ENCODE assay signal across 8 mouse cellular contexts in genomic region chr9:104001921-104002859, GRCm38 (mm10). TPM values are rescaled to one million over a fixed set of nuclear protein-coding genes. Genes with fewer than 3 reads are reported as not detected.
DNase-seq lines count a peak whose midpoint lies in the region; ATAC-seq and TF ChIP-seq lines count a peak whose summit lies in the region.

Gene Nphp3 (plus strand): TSS chr9:104002544.

- peaks cover 0 to 8% of the 10 kb centered on the region in 2 experiments; a peak in 2 of 4 replicates for H3K4me1 ChIP-seq in MEL (ENCODE audit: control insufficient read depth in 1 of 2, insufficient read depth in 2 of 2, low read length in 2 of 2)
- peaks cover 3% of the 10 kb centered on the region; the same call in 1 of the 2 replicates for H3K4me1 ChIP-seq in cerebellum, adult 2 months (ENCODE audit: control insufficient read depth, insufficient read depth, low read length)
- no peaks in the 10 kb centered on the region for H3K4me1 ChIP-seq in forebrain, postnatal 0 days (ENCODE audit: insufficient read depth)
- peaks cover 20% of the 10 kb centered on the region for H3K4me1 ChIP-seq in lung, embryonic 15.5 days

- DNase-seq in MEL (ENCODE audit: low read depth, low spot score), result peak; percentile 100
- peak; percentile 99 to 100 for DNase-seq in cerebellum, adult 2 months
- peak; percentile 99 for DNase-seq in forebrain, postnatal 0 days
- peak; percentile 99 for DNase-seq in heart, postnatal 4 days
- DNase-seq in layer of hippocampus, adult 8-10 months (ENCODE audit: low spot score in 2 of 2), result peak; percentile 98 to 100
- DNase-seq in ovary, adult 18-20 months (ENCODE audit: low spot score), result peak; percentile 100
- peak; percentile 95 for DNase-seq in thymus, postnatal 0 days (ENCODE audit: low spot score)

- peak in 1 of 2 experiments; percentile 35; a peak in 1 of 4 replicates for TF ChIP-seq POLR2A in MEL (IDR thresholded peaks at IDR 0.05; ENCODE audit: control insufficient read depth in 1 of 2, insufficient read depth in 1 of 2, low read depth in 1 of 2, low read length in 2 of 2, poor library complexity in 1 of 2)
- peak; percentile 83 for TF ChIP-seq POLR2A in cerebellum, adult 2 months (IDR thresholded peaks at IDR 0.05; ENCODE audit: borderline replicate concordance, insufficient read depth, low read length)

- peak; percentile 98 for ATAC-seq in forebrain, postnatal 0 days
- ATAC-seq in lung, embryonic 15.5 days (ENCODE audit: borderline replicate concordance, extremely low read depth, low FRiP score, low TSS enrichment), result peak; percentile 98

- no peak within 1 kb of the TSS for H3K27ac ChIP-seq in MEL (ENCODE audit: control insufficient read depth, low read depth, low read length)
- H3K27ac ChIP-seq in cerebellum, adult 2 months (ENCODE audit: insufficient read depth, low read length), result peak within 1 kb of the TSS; percentile 40
- peak within 1 kb of the TSS; percentile 85 for H3K27ac ChIP-seq in forebrain, postnatal 0 days (ENCODE audit: low read depth, low read length)
- peak within 1 kb of the TSS; percentile 94 for H3K27ac ChIP-seq in lung, embryonic 15.5 days

- H3K9ac ChIP-seq in MEL (ENCODE audit: control insufficient read depth, low read depth, low read length, poor library complexity, severe bottlenecking), result peak within 1 kb of the TSS; percentile 59
- peak within 1 kb of the TSS; percentile 65 for H3K9ac ChIP-seq in forebrain, postnatal 0 days
- H3K9ac ChIP-seq in lung, embryonic 15.5 days, result peak within 1 kb of the TSS; percentile 66

- H3K9me3 ChIP-seq in MEL (replicated peaks; ENCODE audit: insufficient read depth, low read length), result no peaks in the 10 kb centered on the region
- H3K9me3 ChIP-seq in forebrain, postnatal 0 days (ENCODE audit: low read length), result no peaks in the 10 kb centered on the region
- no peaks in the 10 kb centered on the region for H3K9me3 ChIP-seq in lung, embryonic 15.5 days

- H3K4me3 ChIP-seq in MEL (ENCODE audit: control insufficient read depth in 1 of 2, insufficient read depth in 1 of 2, low read depth in 2 of 2, low read length in 2 of 2), result peak within 1 kb of the TSS; percentile 65 to 96
- H3K4me3 ChIP-seq in cerebellum, adult 2 months (replicated peaks; ENCODE audit: insufficient read depth, low read depth, low read length), result peak within 1 kb of the TSS; percentile 55
- H3K4me3 ChIP-seq in forebrain, postnatal 0 days (ENCODE audit: low read depth, low read length), result peak within 1 kb of the TSS; percentile 56
- H3K4me3 ChIP-seq in lung, embryonic 15.5 days, result peak within 1 kb of the TSS; percentile 79

- TF ChIP-seq CTCF in MEL (IDR thresholded peaks at IDR 0.05 in 2 of 3, conservative IDR thresholded peaks at IDR 0.05 in 1 of 3; ENCODE audit: control insufficient read depth in 1 of 3, insufficient read depth in 1 of 3, low read depth in 2 of 3, low read length in 3 of 3, poor library complexity in 1 of 3, severe bottlenecking in 1 of 3), result no peak
- TF ChIP-seq CTCF in cerebellum, adult 2 months (IDR thresholded peaks at IDR 0.05; ENCODE audit: borderline replicate concordance, insufficient read depth, low read depth, low read length), result no peak
- TF ChIP-seq CTCF in forebrain, postnatal 0 days (IDR thresholded peaks at IDR 0.05; ENCODE audit: low read depth), result peak; percentile 42; the same call in 1 of the 2 replicates

- TF ChIP-seq EP300 in MEL (IDR thresholded peaks at IDR 0.05; ENCODE audit: low read depth in 1 of 2, low read length in 2 of 2), result no peak

- peak within 1 kb of the TSS; percentile 69 for H3K4me2 ChIP-seq in forebrain, postnatal 0 days (ENCODE audit: low read depth)
- H3K4me2 ChIP-seq in lung, embryonic 15.5 days, result peak within 1 kb of the TSS; percentile 87

- no peak for TF ChIP-seq RAD21 in MEL (IDR thresholded peaks at IDR 0.05; ENCODE audit: low read depth, low read length)

- H3K79me2 ChIP-seq in MEL (ENCODE audit: control insufficient read depth, insufficient read depth, low read length, poor library complexity), result no peaks in the 10 kb centered on the region

- WGBS in cerebellum, adult 2 months, result 1% methylated on average over 55 of the region's 55 CpGs
- 3% methylated on average over 53 of the region's 55 CpGs for WGBS in forebrain, postnatal 0 days
- WGBS in lung, embryonic 15.5 days, result under 1% methylated on average over 55 of the region's 55 CpGs

- peaks cover 0 to 2% of the 10 kb centered on the region in 2 experiments; a peak in 1 of 4 replicates for H3K36me3 ChIP-seq in MEL (ENCODE audit: control insufficient read depth in 1 of 2, insufficient read depth in 2 of 2, low read length in 2 of 2)
- H3K36me3 ChIP-seq in forebrain, postnatal 0 days (ENCODE audit: insufficient read depth), result no peaks in the 10 kb centered on the region
- H3K36me3 ChIP-seq in lung, embryonic 15.5 days, result peaks cover 4% of the 10 kb centered on the region; the same call in 1 of the 2 replicates

- H3K27me3 ChIP-seq in MEL (ENCODE audit: control insufficient read depth in 1 of 2, insufficient read depth in 2 of 2, low read length in 2 of 2), result no peaks in the 10 kb centered on the region
- no peaks in the 10 kb centered on the region for H3K27me3 ChIP-seq in cerebellum, adult 2 months (ENCODE audit: control insufficient read depth, insufficient read depth, low read length)
- H3K27me3 ChIP-seq in forebrain, postnatal 0 days (ENCODE audit: insufficient read depth, low read length), result no peaks in the 10 kb centered on the region
- H3K27me3 ChIP-seq in lung, embryonic 15.5 days, result no peaks in the 10 kb centered on the region

TF ChIP-seq in MEL, 35 proteins besides CTCF, POLR2A, EP300 and RAD21:
- TF ChIP-seq TCF12 (IDR thresholded peaks at IDR 0.05; ENCODE audit: low read depth, low read length), result peak; percentile 13; the same call in 1 of the 2 replicates
- TF ChIP-seq KAT2A (conservative IDR thresholded peaks at IDR 0.05; ENCODE audit: low read depth, low read length), result no peak
- no peak for TF ChIP-seq ZKSCAN1 (IDR thresholded peaks at IDR 0.05; ENCODE audit: low read depth, low read length)
- no peak for TF ChIP-seq MAZ (IDR thresholded peaks at IDR 0.05; ENCODE audit: low read depth, low read length)
- no peak for TF ChIP-seq ETS1 (IDR thresholded peaks at IDR 0.05; ENCODE audit: low read depth, low read length)
- TF ChIP-seq MEF2A (IDR thresholded peaks at IDR 0.05; ENCODE audit: extremely low read depth, insufficient replicate concordance, low read depth, low read length, poor library complexity, severe bottlenecking), result no peak
- TF ChIP-seq MYC (IDR thresholded peaks at IDR 0.05; ENCODE audit: low read depth, low read length), result no peak
- peak; percentile 20; the same call in 1 of the 2 replicates for TF ChIP-seq NRF1 (IDR thresholded peaks at IDR 0.05; ENCODE audit: insufficient read depth, low read depth, low read length, poor library complexity, severe bottlenecking)
- TF ChIP-seq ZNF384 (IDR thresholded peaks at IDR 0.05; ENCODE audit: low read depth, low read length), result no peak
- 0 out of 2 replicates have a peak, but pooled peaks have one; percentile 19 for TF ChIP-seq TBP (IDR thresholded peaks at IDR 0.05; ENCODE audit: low read depth, low read length)
- TF ChIP-seq MYB (IDR thresholded peaks at IDR 0.05; ENCODE audit: low read depth, low read length), result no peak
- 0 out of 2 replicates have a peak, but pooled peaks have one; percentile 10 for TF ChIP-seq MXI1 (IDR thresholded peaks at IDR 0.05; ENCODE audit: low read depth, low read length)
- TF ChIP-seq TAL1 (IDR thresholded peaks at IDR 0.05; ENCODE audit: low read length), result no peak
- no peak for TF ChIP-seq E2F4 (IDR thresholded peaks at IDR 0.05; ENCODE audit: borderline replicate concordance, low read depth, low read length)
- TF ChIP-seq GABPA (IDR thresholded peaks at IDR 0.05; ENCODE audit: low read depth, low read length), result no peak
- peak; percentile 51 for TF ChIP-seq NELFE (IDR thresholded peaks at IDR 0.05; ENCODE audit: low read depth, low read length)
- TF ChIP-seq ELF1 (IDR thresholded peaks at IDR 0.05; ENCODE audit: low read depth, low read length), result no peak
- TF ChIP-seq ZC3H11A (IDR thresholded peaks at IDR 0.05; ENCODE audit: low read depth, low read length), result no peak
- no peak for TF ChIP-seq CHD2 (IDR thresholded peaks at IDR 0.05; ENCODE audit: low read length)
- no peak for TF ChIP-seq RCOR1 (IDR thresholded peaks at IDR 0.05; ENCODE audit: low read depth, low read length)
- no peak for TF ChIP-seq POLR2AphosphoS5 (IDR thresholded peaks at IDR 0.05; ENCODE audit: borderline replicate concordance, low read depth, low read length)
- no peak for TF ChIP-seq POLR2AphosphoS2 (IDR thresholded peaks at IDR 0.05; ENCODE audit: low read length)

RNA-seq across cellular contexts. Expression of gene Nphp3, which starts in this region (rescaled TPM):
- total RNA-seq in MEL (2012; rRNA removed), result 1.0 and 2.3 TPM in 2 replicates
- polyA plus RNA-seq in MEL (2012; ENCODE audit: insufficient read depth in 1 of 2, insufficient read length in 2 of 2, low read depth in 1 of 2, low replicate concordance in 2 of 2, missing spikeins in 1 of 2), result 1 to 10 TPM in 1 of 2 experiments, not detected in 1; 3.7 TPM
- 12.2 and 12.4 TPM in 2 replicates for polyA plus RNA-seq in cerebellum, adult 2 months (2012; rRNA removed)
- 4.7 and 7.4 TPM in 2 replicates for total RNA-seq in forebrain, postnatal 0 days (2014; rRNA removed)
- 0.53 and 1.9 TPM in 2 replicates for polyA plus RNA-seq in forebrain, postnatal 0 days (2015; fragmentation: Nextera tagmentation; extraction: Ambion mirVana)
- total RNA-seq in heart, postnatal 4 days (2021), result 1 to 10 TPM; 4.8 to 5.0 TPM
- 10 to 100 TPM in 1 of 4 experiments, 1 to 10 TPM in 3; 6.9 to 10.6 (median 8.6) TPM for total RNA-seq in layer of hippocampus, adult 8-10 months (2022)
- polyA plus RNA-seq in lung, embryonic 15.5 days (2015; fragmentation: Nextera tagmentation; extraction: Ambion mirVana), result 4.7 and 4.9 TPM in 2 replicates
- polyA plus RNA-seq in thymus, postnatal 0 days (2015; fragmentation: Nextera tagmentation; extraction: Ambion mirVana), result 1.2 and 1.4 TPM in 2 replicates
